Mouse (Mus musculus) layer of hippocampus, adult 18-20 months (tissue): ENCODE measurements around the gene Trappc10. TPM values are rescaled to one million over a fixed set of nuclear protein-coding genes. Genes with fewer than 3 reads are reported as not detected.

Experiments used
- total RNA-seq, 2 experiments: library from RNA; stranded (reverse); gene quantifications; 2 replicates each; pipeline ENCODE4 v1.2.3; 2021

The Trappc10 gene
- total RNA-seq, 2 experiments from 2014 or later: 81.2 to 86.4 TPM

Other genes with a start within 250 kb of the Trappc10 start
- gene Pfkl, start 234.6 kb downstream of the Trappc10 start, total RNA-seq: 100 to 1,000 TPM; 217 to 223 TPM
- 1 to 10 TPM in 1 of 2 experiments, under 1 TPM in 1; 0.74 to 1.2 TPM for gene Dnmt3l, start 202.7 kb downstream of the Trappc10 start, total RNA-seq
- gene Aire, start 201.0 kb downstream of the Trappc10 start, total RNA-seq: under 1 TPM; 0.64 to 0.79 TPM
- 10 to 100 TPM; 12.1 to 12.7 TPM for gene Icosl, start 175.3 kb downstream of the Trappc10 start, total RNA-seq
- 100 to 1,000 TPM; 129 to 132 TPM for gene D10Jhu81e, start 74.9 kb downstream of the Trappc10 start, total RNA-seq
- 10 to 100 TPM; 19.7 to 20.5 TPM for gene Pwp2, start 59.5 kb downstream of the Trappc10 start, total RNA-seq
- 100 to 1,000 TPM; 217 to 218 TPM for gene Agpat3, start 107.8 kb upstream of the Trappc10 start, total RNA-seq
- 100 to 1,000 TPM; 361 to 370 TPM for gene Rrp1, start 168.4 kb upstream of the Trappc10 start, total RNA-seq
- gene Cstb, start 181.0 kb upstream of the Trappc10 start, total RNA-seq: 10 to 100 TPM; 39.1 to 40.5 TPM
- 100 to 1,000 TPM in 1 of 2 experiments, 10 to 100 TPM in 1; 99.5 to 106 TPM for gene Pdxk, start 220.3 kb upstream of the Trappc10 start, total RNA-seq